Mouse (Mus musculus): Measurements from ENCODE around the gene Ndufc1. TPM values are rescaled to one million over a fixed set of nuclear protein-coding genes. Genes with fewer than 3 reads are reported as not detected.

Ndufc1 gene
- polyA plus RNA-seq, 1 experiment from 2014 or later: 761 TPM

DNA sequence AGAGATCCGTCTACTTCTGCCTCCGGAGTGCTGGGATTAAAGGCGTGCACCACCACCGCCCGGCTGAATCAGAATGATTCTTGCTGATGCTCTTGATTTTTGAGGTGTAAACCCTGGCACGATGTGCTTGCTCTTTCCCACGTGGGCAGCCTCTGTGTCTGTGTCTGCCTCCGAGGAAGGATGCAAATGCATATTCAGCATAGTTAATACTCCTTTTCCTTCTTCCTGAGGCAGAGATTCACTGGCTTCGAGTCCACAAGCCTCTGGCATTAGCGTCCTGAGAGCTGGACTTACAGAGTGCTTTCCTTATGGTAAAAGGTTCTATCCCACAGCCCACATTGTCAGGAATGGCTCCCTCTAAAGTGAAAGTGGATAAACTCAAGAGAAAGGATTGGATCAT is 8.1 kb downstream of the Ndufc1 start:
- WGBS: 74% methylated on average over 10 of the region's 10 CpGs

DNA sequence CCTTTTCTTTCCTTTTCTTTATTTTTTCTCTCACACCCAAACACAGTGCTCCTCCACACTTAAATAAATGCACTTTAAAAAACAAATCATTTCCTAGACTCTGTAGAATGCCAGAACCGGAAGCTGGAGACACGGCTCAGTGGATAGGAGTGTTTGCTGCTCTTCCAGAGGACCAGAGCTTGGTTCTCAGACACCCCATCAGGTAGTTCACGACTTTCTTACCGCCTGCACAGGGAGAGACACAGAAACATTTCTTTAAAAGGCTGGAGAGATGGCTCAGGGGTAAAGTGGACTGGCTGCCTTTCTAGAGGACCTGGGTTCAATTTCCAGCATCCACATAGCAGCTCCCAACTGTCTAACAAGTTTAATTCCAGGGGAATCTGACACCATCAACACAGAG is 9.3 kb downstream of the Ndufc1 start:
- no peaks in the 10 kb centered on the region for H3K9me3 ChIP-seq (ENCODE audit: control insufficient read depth, low read length)
- no peak for DNase-seq (ENCODE audit: low spot score)
- H3K27me3 ChIP-seq (replicated peaks; ENCODE audit: control insufficient read depth, insufficient read depth, low read length): peaks cover 9% of the 10 kb centered on the region
- ATAC-seq (ENCODE audit: low read depth): no peak
- WGBS: 49% methylated on average over 4 of the region's 4 CpGs
- no peak overlapping the region for H3K27ac ChIP-seq (replicated peaks; ENCODE audit: low read depth, low read length)
- H3K36me3 ChIP-seq (ENCODE audit: control insufficient read depth, insufficient read depth, low read length): peaks cover 14% of the 10 kb centered on the region
- no peak overlapping the region for H3K9ac ChIP-seq (ENCODE audit: low read depth, low read length)
- no peaks in the 10 kb centered on the region; the same call in 1 of the 2 replicates for H3K4me1 ChIP-seq (ENCODE audit: control insufficient read depth, insufficient read depth, low read length)
- no peak overlapping the region for H3K4me2 ChIP-seq (ENCODE audit: low read depth, low read length)
- no peak overlapping the region for H3K4me3 ChIP-seq (ENCODE audit: low read depth, low read length)

More for the DNA sequence above, 8.1 kb downstream of the Ndufc1 start:
- peaks cover 4% of the 10 kb centered on the region for H3K27me3 ChIP-seq (replicated peaks; ENCODE audit: control insufficient read depth, insufficient read depth, low read length)
- no peak for ATAC-seq (ENCODE audit: low read depth)
- no peak overlapping the region for H3K4me2 ChIP-seq (ENCODE audit: low read depth, low read length)
- no peak for DNase-seq (ENCODE audit: low spot score)
- H3K27ac ChIP-seq (replicated peaks; ENCODE audit: low read depth, low read length): no peak overlapping the region
- no peak overlapping the region for H3K4me3 ChIP-seq (ENCODE audit: low read depth, low read length)
- H3K9ac ChIP-seq (ENCODE audit: low read depth, low read length): no peak overlapping the region
- peaks cover 24% of the 10 kb centered on the region for H3K36me3 ChIP-seq (ENCODE audit: control insufficient read depth, insufficient read depth, low read length)
- no peaks in the 10 kb centered on the region; the same call in 1 of the 2 replicates for H3K4me1 ChIP-seq (ENCODE audit: control insufficient read depth, insufficient read depth, low read length)
- H3K9me3 ChIP-seq (ENCODE audit: control insufficient read depth, low read length): no peaks in the 10 kb centered on the region

DNA sequence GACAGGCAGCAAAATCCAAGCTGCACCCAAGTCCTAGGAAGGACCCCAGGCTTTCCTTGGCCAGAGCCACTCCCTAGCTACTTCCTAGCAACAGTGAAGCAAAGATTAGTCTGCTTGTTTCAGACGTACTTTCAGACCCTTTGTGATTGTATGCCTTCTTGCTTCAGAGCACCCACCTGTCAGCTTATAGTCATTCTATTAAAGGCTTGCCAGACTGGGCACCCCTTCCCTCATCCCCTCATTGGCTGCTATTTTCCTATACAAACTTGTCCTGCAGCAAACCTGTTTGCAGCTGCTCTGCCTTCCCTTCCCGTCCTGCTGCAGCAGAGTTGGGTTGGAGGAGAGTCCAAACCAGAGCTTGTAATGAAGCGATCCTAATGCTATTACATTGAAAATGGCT is 10.1 kb downstream of the Ndufc1 start:
- peaks cover 9% of the 10 kb centered on the region for H3K27me3 ChIP-seq (replicated peaks; ENCODE audit: control insufficient read depth, insufficient read depth, low read length)
- H3K36me3 ChIP-seq (ENCODE audit: control insufficient read depth, insufficient read depth, low read length): peaks cover 10% of the 10 kb centered on the region
- ATAC-seq (ENCODE audit: low read depth) (0 out of 2 replicates have a peak, but pooled peaks have one; percentile 16), DNase-seq (ENCODE audit: low spot score) (peak; percentile 51)
- no peak overlapping the region; the same call in 1 of the 2 replicates for H3K4me2 ChIP-seq (ENCODE audit: low read depth, low read length)
- H3K4me3 ChIP-seq (ENCODE audit: low read depth, low read length): no peak overlapping the region
- no peaks in the 10 kb centered on the region; the same call in 1 of the 2 replicates for H3K4me1 ChIP-seq (ENCODE audit: control insufficient read depth, insufficient read depth, low read length)
- H3K27ac ChIP-seq (replicated peaks; ENCODE audit: low read depth, low read length): no peak overlapping the region
- H3K9me3 ChIP-seq (ENCODE audit: control insufficient read depth, low read length): no peaks in the 10 kb centered on the region
- 8% methylated on average over 3 of the region's 3 CpGs for WGBS
- H3K9ac ChIP-seq (ENCODE audit: low read depth, low read length): no peak overlapping the region

DNA sequence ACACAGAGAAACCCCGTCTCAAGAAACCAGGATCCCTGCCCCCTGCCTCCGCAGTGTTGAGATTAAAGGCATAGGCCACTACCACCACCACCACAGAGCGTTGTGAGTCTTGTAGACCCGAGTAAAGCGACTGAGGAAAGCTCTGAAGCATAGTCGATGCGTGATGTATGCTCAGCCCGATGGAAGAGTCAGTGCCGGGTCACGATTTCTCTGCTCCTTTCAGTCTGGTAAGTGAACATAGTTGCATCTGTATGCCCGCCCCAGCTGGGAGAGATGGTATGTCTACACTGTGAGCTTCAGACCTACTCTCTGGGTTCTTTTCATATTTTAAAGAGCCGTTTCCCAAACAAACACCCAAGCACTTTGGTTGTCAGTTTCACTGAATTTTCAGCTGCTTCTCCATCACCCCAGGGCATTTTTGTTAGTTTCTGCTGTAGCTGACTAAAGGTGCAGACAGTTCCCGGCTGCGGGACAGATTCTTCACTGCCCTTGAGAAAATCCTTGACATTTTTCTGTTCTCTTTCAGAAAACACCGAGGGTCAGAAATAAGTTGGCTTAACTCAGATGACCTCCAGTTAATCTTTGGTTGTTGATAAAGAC is 11.0 kb downstream of the Ndufc1 start:
- Histone ChIP-seq H3K27me3 (replicated peaks; ENCODE audit: control insufficient read depth, insufficient read depth, low read length) (peaks cover 9% of the 10 kb centered on the region), H3K4me3 (ENCODE audit: low read depth, low read length) (no peak overlapping the region), H3K27ac (replicated peaks; ENCODE audit: low read depth, low read length) (no peak overlapping the region), H3K9me3 (ENCODE audit: control insufficient read depth, low read length) (no peaks in the 10 kb centered on the region), H3K4me2 (ENCODE audit: low read depth, low read length) (no peak overlapping the region), H3K4me1 (ENCODE audit: control insufficient read depth, insufficient read depth, low read length) (no peaks in the 10 kb centered on the region; the same call in 1 of the 2 replicates), H3K36me3 (ENCODE audit: control insufficient read depth, insufficient read depth, low read length) (peaks cover 1% of the 10 kb centered on the region; the same call in 1 of the 2 replicates), H3K9ac (ENCODE audit: low read depth, low read length) (no peak overlapping the region)
- WGBS: 38% methylated on average over 15 of the region's 15 CpGs
- ATAC-seq (ENCODE audit: low read depth): no peak
- DNase-seq (ENCODE audit: low spot score): no peak

DNA sequence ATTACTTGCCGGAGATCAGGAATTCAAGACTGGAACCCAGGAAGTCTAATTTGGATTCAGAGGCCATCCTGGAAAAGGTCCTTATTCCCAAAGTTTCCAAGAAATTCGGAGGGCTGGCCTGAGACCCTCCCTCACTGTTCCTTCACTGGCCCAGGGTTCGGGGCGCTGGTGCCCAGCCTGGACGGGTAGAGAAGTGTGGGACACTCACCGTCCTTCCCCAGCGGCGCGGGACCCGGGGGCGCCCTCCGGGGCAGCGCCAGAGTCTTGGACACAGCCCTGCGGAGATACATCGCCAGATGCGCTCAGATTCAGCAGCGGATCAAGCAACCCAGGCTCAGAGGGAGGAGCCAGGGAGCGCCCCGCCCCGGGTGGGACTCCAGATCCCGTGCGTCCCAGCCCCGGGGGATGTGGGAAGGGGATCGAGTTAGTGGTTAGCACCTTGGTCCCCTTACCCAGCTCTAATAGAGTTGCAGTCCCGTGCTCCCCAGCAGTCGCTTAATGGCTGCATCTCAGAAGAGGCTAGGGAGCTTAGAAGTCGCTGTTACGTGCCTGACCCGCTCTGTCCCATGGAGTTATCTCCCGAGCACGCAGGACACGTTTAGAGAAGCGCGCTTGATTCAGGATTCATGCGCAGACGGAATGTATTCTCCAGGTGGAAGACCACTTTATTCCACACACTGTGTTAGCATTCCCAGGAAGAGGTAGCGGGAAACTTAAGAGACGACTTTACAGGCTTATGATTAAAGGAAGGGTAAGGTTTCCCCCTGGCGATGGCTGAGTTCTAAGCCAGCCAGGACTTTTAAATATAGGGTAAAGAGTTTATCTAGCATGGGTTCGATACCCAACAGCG is 12.3 kb downstream of the Ndufc1 start, which contains the start of gene Mgarp:
Gene Mgarp, minus strand, starts transcription at position 520 of the 850 bp plus-strand sequence.
- ATAC-seq (ENCODE audit: low read depth): peak; percentile 84
- Histone ChIP-seq H3K4me1 (ENCODE audit: control insufficient read depth, insufficient read depth, low read length) (no peaks in the 10 kb centered on the region; the same call in 1 of the 2 replicates), H3K9me3 (ENCODE audit: control insufficient read depth, low read length) (no peaks in the 10 kb centered on the region), H3K9ac (ENCODE audit: low read depth, low read length) (peak within 1 kb of the TSS; percentile 60), H3K27me3 (replicated peaks; ENCODE audit: control insufficient read depth, insufficient read depth, low read length) (peaks cover 9% of the 10 kb centered on the region), H3K27ac (replicated peaks; ENCODE audit: low read depth, low read length) (no peak within 1 kb of the TSS), H3K4me3 (ENCODE audit: low read depth, low read length) (peak within 1 kb of the TSS; percentile 52), H3K4me2 (ENCODE audit: low read depth, low read length) (peak within 1 kb of the TSS; percentile 72), H3K36me3 (ENCODE audit: control insufficient read depth, insufficient read depth, low read length) (no peaks in the 10 kb centered on the region)
- WGBS: 2% methylated on average over 33 of the region's 41 CpGs
- DNase-seq (ENCODE audit: low spot score): peak; percentile 86

DNA sequence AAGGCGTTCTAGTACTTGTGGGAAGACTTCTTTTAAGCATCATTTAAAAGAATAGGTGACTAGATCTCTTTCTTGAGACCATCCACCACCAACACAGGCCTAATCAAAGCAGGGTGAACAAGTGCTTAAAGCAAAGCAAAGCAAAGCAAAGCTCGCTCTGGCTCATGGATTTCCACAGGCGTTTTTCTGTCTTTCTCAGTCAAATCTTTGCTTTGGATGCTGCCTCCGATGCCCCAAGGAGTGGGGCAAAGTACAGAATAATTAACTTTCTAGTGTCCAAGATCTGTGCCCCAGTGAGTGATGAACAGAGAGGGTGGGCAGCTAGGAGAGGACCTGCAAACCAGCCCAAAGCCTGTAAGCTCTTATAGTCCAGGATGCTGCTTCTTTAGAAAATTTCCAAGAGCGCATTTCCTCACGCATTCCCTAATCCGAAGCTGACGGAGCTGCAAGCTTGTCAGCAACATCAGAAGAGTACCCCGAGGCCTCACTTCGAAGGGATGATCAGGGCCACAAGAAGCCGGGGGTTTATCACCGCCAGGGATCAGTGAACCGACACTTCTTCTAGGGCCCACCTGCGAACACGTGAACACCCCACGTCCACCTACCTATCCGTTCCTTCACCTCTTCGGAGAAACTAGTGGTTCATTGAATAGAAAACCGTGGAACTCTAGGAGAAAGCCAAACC is 13.2 kb downstream of the Ndufc1 start:
- DNase-seq (ENCODE audit: low spot score) (no peak), ATAC-seq (ENCODE audit: low read depth) (no peak)
- H3K4me3 ChIP-seq (ENCODE audit: low read depth, low read length): peak overlapping the region; percentile 52
- no peaks in the 10 kb centered on the region for H3K36me3 ChIP-seq (ENCODE audit: control insufficient read depth, insufficient read depth, low read length)
- H3K9ac ChIP-seq (ENCODE audit: low read depth, low read length): no peak overlapping the region
- no peaks in the 10 kb centered on the region; the same call in 1 of the 2 replicates for H3K4me1 ChIP-seq (ENCODE audit: control insufficient read depth, insufficient read depth, low read length)
- H3K4me2 ChIP-seq (ENCODE audit: low read depth, low read length): peak overlapping the region; percentile 72
- no peaks in the 10 kb centered on the region for H3K9me3 ChIP-seq (ENCODE audit: control insufficient read depth, low read length)
- H3K27ac ChIP-seq (replicated peaks; ENCODE audit: low read depth, low read length): no peak overlapping the region
- H3K27me3 ChIP-seq (replicated peaks; ENCODE audit: control insufficient read depth, insufficient read depth, low read length): peaks cover 9% of the 10 kb centered on the region
- WGBS: 27% methylated on average over 19 of the region's 19 CpGs

DNA sequence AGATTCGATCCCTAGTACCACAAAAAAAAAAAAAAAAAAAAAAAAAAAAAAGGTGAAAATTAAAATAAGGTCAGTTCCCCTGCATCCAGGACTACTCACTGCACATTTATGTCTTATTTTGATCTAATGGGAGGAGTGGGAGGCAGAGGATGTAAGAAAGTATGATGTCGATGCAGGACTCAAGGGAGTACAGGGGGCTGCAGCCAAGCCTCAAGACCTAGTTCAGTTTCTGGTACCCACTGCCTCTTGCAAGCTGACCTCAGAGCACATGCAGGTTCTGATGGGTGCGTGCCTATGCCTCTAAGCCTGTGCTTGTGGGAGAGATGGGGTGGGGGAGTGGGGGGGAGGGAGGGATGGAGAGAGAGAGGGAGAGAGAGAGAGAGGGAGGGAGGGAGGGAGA is 13.9 kb downstream of the Ndufc1 start:
- Histone ChIP-seq H3K36me3 (ENCODE audit: control insufficient read depth, insufficient read depth, low read length) (no peaks in the 10 kb centered on the region), H3K27me3 (replicated peaks; ENCODE audit: control insufficient read depth, insufficient read depth, low read length) (peaks cover 9% of the 10 kb centered on the region), H3K4me3 (ENCODE audit: low read depth, low read length) (no peak overlapping the region), H3K4me1 (ENCODE audit: control insufficient read depth, insufficient read depth, low read length) (no peaks in the 10 kb centered on the region; the same call in 1 of the 2 replicates), H3K4me2 (ENCODE audit: low read depth, low read length) (no peak overlapping the region), H3K27ac (replicated peaks; ENCODE audit: low read depth, low read length) (no peak overlapping the region), H3K9ac (ENCODE audit: low read depth, low read length) (no peak overlapping the region), H3K9me3 (ENCODE audit: control insufficient read depth, low read length) (no peaks in the 10 kb centered on the region)
- DNase-seq (ENCODE audit: low spot score) (no peak), ATAC-seq (ENCODE audit: low read depth) (no peak)
- 63% methylated on average over 3 of the region's 3 CpGs for WGBS

DNA sequence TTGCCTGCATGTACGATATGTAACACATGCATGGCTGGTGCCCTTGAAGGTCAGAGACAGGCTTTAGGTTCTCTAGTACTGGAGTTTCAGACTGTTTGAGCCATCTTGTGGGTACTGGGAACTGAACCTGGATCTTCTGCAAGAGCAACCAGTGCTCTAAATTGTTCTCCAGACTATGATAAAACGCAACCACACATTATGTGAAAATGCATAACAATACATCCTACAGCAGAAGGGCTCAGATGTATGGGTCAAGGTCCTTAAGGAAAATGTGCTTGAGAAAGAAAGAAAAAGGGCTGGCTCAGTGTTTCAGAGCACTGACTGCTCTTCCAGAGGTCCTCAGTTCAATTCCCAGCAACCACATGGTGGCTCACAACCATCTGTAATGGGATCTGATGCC is 15.1 kb downstream of the Ndufc1 start:
- Histone ChIP-seq H3K9ac (ENCODE audit: low read depth, low read length) (no peak overlapping the region), H3K4me1 (ENCODE audit: control insufficient read depth, insufficient read depth, low read length) (no peaks in the 10 kb centered on the region; the same call in 1 of the 2 replicates), H3K27me3 (replicated peaks; ENCODE audit: control insufficient read depth, insufficient read depth, low read length) (peaks cover 9% of the 10 kb centered on the region), H3K9me3 (ENCODE audit: control insufficient read depth, low read length) (no peaks in the 10 kb centered on the region), H3K36me3 (ENCODE audit: control insufficient read depth, insufficient read depth, low read length) (no peaks in the 10 kb centered on the region), H3K27ac (replicated peaks; ENCODE audit: low read depth, low read length) (no peak overlapping the region), H3K4me3 (ENCODE audit: low read depth, low read length) (no peak overlapping the region), H3K4me2 (ENCODE audit: low read depth, low read length) (no peak overlapping the region)
- DNase-seq (ENCODE audit: low spot score): no peak
- ATAC-seq (ENCODE audit: low read depth): no peak
- 90% methylated on average over 2 of the region's 2 CpGs for WGBS

Measured in embryonic facial prominence, embryonic 14.5 days (tissue).